Comparison of ENCODE assay signal across 9 mouse cellular contexts in genomic region chr15:6579194-6579768, GRCm38 (mm10). TPM values are rescaled to one million over a fixed set of nuclear protein-coding genes. Genes with fewer than 3 reads are reported as not detected.
DNase-seq lines count a peak whose midpoint lies in the region; ATAC-seq and TF ChIP-seq lines count a peak whose summit lies in the region.
"Had no signal": no experiment of that assay in that cellular context is flagged by ENCODE, and none has a peak within 500 bp of the region (broad histone marks: within the 10 kb centered on the region; RNA-seq: fewer than 3 reads in every experiment).

No protein-coding gene starts in this region.

- H3K4me1 ChIP-seq in kidney, embryonic 16.5 days (ENCODE audit: insufficient read depth, low read length): no peaks in the 10 kb centered on the region
- H3K4me1 ChIP-seq in MEL (ENCODE audit: control insufficient read depth in 1 of 2, insufficient read depth in 2 of 2, low read length in 2 of 2): peaks cover 4 to 17% of the 10 kb centered on the region in 2 experiments
- H3K4me1 ChIP-seq: midbrain, embryonic 10.5 days had no signal

- no peak for DNase-seq in kidney, postnatal 10 days
- peak; percentile 71 for DNase-seq in MEL (ENCODE audit: low read depth, low spot score)
- DNase-seq in layer of hippocampus, postnatal 36 days: no peak
- no peak for DNase-seq in ovary, postnatal 10 days (ENCODE audit: low spot score)

- peak in 1 of 2 experiments; percentile 43; a peak in 1 of 4 replicates for TF ChIP-seq POLR2A in MEL (IDR thresholded peaks at IDR 0.05; ENCODE audit: control insufficient read depth in 1 of 2, insufficient read depth in 1 of 2, low read depth in 1 of 2, low read length in 2 of 2, poor library complexity in 1 of 2)

- peak in 1 of 2 experiments; percentile 11; a peak in 2 of 4 replicates for TF ChIP-seq EP300 in MEL (IDR thresholded peaks at IDR 0.05; ENCODE audit: low read depth in 1 of 2, low read length in 2 of 2)

- H3K36me3 ChIP-seq in kidney, embryonic 16.5 days (ENCODE audit: insufficient read depth, low read length): no peaks in the 10 kb centered on the region
- peaks cover 0 to 21% of the 10 kb centered on the region in 2 experiments; a peak in 2 of 4 replicates for H3K36me3 ChIP-seq in MEL (ENCODE audit: control insufficient read depth in 1 of 2, insufficient read depth in 2 of 2, low read length in 2 of 2)
- H3K36me3 ChIP-seq: midbrain, embryonic 10.5 days had no signal

- peaks cover 1% of the 10 kb centered on the region; the same call in 1 of the 2 replicates for H3K79me2 ChIP-seq in MEL (ENCODE audit: control insufficient read depth, insufficient read depth, low read length, poor library complexity)

- no peak for ATAC-seq in kidney, embryonic 16.5 days (ENCODE audit: low FRiP score, low TSS enrichment)
- peak; percentile 24 to 42; a peak in 1 of 4 replicates for ATAC-seq in hematopoietic stem cell, adult 5-6 weeks (replicated peaks in 1 of 2; ENCODE audit: insufficient read depth in 1 of 2, low FRiP score in 2 of 2, low TSS enrichment in 1 of 2, low read depth in 1 of 2, poor library complexity in 2 of 2, severe bottlenecking in 2 of 2)
- ATAC-seq in megakaryocyte, adult 5-6 weeks (ENCODE audit: poor library complexity, severe bottlenecking): peak; percentile 47
- ATAC-seq in cerebellum, adult (ENCODE audit: insufficient number of reproducible peaks, low FRiP score, low TSS enrichment): no peak

- H3K9ac ChIP-seq in kidney, embryonic 16.5 days (replicated peaks; ENCODE audit: low read length): no peak overlapping the region
- peak overlapping the region; percentile 75 for H3K9ac ChIP-seq in MEL (ENCODE audit: control insufficient read depth, low read depth, low read length, poor library complexity, severe bottlenecking)

- no peak for TF ChIP-seq RAD21 in MEL (IDR thresholded peaks at IDR 0.05; ENCODE audit: low read depth, low read length)

- no peaks in the 10 kb centered on the region for H3K27me3 ChIP-seq in kidney, embryonic 16.5 days (ENCODE audit: insufficient read depth, low read length)
- no peaks in the 10 kb centered on the region for H3K27me3 ChIP-seq in MEL (ENCODE audit: control insufficient read depth in 1 of 2, insufficient read depth in 2 of 2, low read length in 2 of 2)

- H3K4me2 ChIP-seq in kidney, embryonic 16.5 days (replicated peaks; ENCODE audit: low read depth, low read length): no peak overlapping the region

- peak overlapping the region; percentile 1; the same call in 1 of the 2 replicates for H3K4me3 ChIP-seq in kidney, embryonic 16.5 days (ENCODE audit: low read length)
- H3K4me3 ChIP-seq in MEL (ENCODE audit: control insufficient read depth in 1 of 2, insufficient read depth in 1 of 2, low read depth in 2 of 2, low read length in 2 of 2): peak overlapping the region; percentile 71 to 72
- H3K4me3 ChIP-seq: midbrain, embryonic 10.5 days had no signal

- H3K9me3 ChIP-seq in kidney, embryonic 16.5 days (ENCODE audit: low read length): no peaks in the 10 kb centered on the region
- no peaks in the 10 kb centered on the region for H3K9me3 ChIP-seq in MEL (replicated peaks; ENCODE audit: insufficient read depth, low read length)
- H3K9me3 ChIP-seq: midbrain, embryonic 10.5 days had no signal

- no peak overlapping the region for H3K27ac ChIP-seq in kidney, embryonic 16.5 days (ENCODE audit: low read length)
- H3K27ac ChIP-seq in MEL (ENCODE audit: control insufficient read depth, low read depth, low read length): peak overlapping the region; percentile 89
- H3K27ac ChIP-seq: midbrain, embryonic 10.5 days had no signal

- TF ChIP-seq CTCF in MEL (IDR thresholded peaks at IDR 0.05 in 2 of 3, conservative IDR thresholded peaks at IDR 0.05 in 1 of 3; ENCODE audit: control insufficient read depth in 1 of 3, insufficient read depth in 1 of 3, low read depth in 2 of 3, low read length in 3 of 3, poor library complexity in 1 of 3, severe bottlenecking in 1 of 3): no peak

- WGBS in kidney, embryonic 16.5 days: 68% methylated on average over 15 of the region's 15 CpGs

TF ChIP-seq in MEL, 35 proteins besides CTCF, POLR2A, EP300 and RAD21:
- TF ChIP-seq POLR2AphosphoS2 (IDR thresholded peaks at IDR 0.05; ENCODE audit: low read length) (no peak), MAX (IDR thresholded peaks at IDR 0.05; ENCODE audit: low read length) (peak; percentile 57), USF1 (IDR thresholded peaks at IDR 0.05; ENCODE audit: low read depth, low read length) (no peak), MXI1 (IDR thresholded peaks at IDR 0.05; ENCODE audit: low read depth, low read length) (peak; percentile 45), TCF12 (IDR thresholded peaks at IDR 0.05; ENCODE audit: low read depth, low read length) (peak; percentile 25; the same call in 1 of the 2 replicates), SIN3A (IDR thresholded peaks at IDR 0.05; ENCODE audit: low read length) (peak; percentile 82), ZKSCAN1 (IDR thresholded peaks at IDR 0.05; ENCODE audit: low read depth, low read length) (no peak), ZMIZ1 (IDR thresholded peaks at IDR 0.05; ENCODE audit: low read depth, low read length) (peak; percentile 41; the same call in 1 of the 2 replicates), ZC3H11A (IDR thresholded peaks at IDR 0.05; ENCODE audit: low read depth, low read length) (no peak), KAT2A (conservative IDR thresholded peaks at IDR 0.05; ENCODE audit: low read depth, low read length) (no peak), ZNF384 (IDR thresholded peaks at IDR 0.05; ENCODE audit: low read depth, low read length) (peak; percentile 65), CHD1 (IDR thresholded peaks at IDR 0.05; ENCODE audit: low read depth, low read length) (peak; percentile 77; the same call in 1 of the 2 replicates), ETS1 (IDR thresholded peaks at IDR 0.05; ENCODE audit: low read depth, low read length) (peak; percentile 35), MEF2A (IDR thresholded peaks at IDR 0.05; ENCODE audit: extremely low read depth, insufficient replicate concordance, low read depth, low read length, poor library complexity, severe bottlenecking) (no peak), NELFE (IDR thresholded peaks at IDR 0.05; ENCODE audit: low read depth, low read length) (peak; percentile 41), TBP (IDR thresholded peaks at IDR 0.05; ENCODE audit: low read depth, low read length) (0 out of 2 replicates have a peak, but pooled peaks have one; percentile 11), GATA1 (IDR thresholded peaks at IDR 0.05; ENCODE audit: low read depth, low read length) (peak; percentile 42; the same call in 1 of the 2 replicates)

RNA-seq across cellular contexts. Expression of gene Fyb, which starts 56.6 kb away (rescaled TPM):
- 3.1 and 4.1 TPM in 2 replicates for polyA plus RNA-seq in kidney, embryonic 16.5 days (2015; fragmentation: Nextera tagmentation; extraction: Ambion mirVana)
- total RNA-seq in MEL (2012; rRNA removed): 196 and 208 TPM in 2 replicates
- polyA plus RNA-seq in MEL (2012; ENCODE audit: insufficient read depth in 1 of 2, insufficient read length in 2 of 2, low read depth in 1 of 2, low replicate concordance in 2 of 2, missing spikeins in 1 of 2): 100 to 1,000 TPM in 1 of 2 experiments, not detected in 1; 175 TPM
- 80.6 and 94.5 TPM in 2 replicates for total RNA-seq in hematopoietic stem cell, adult 5-6 weeks (2017)
- total RNA-seq in megakaryocyte, adult 5-6 weeks (2015): 319 and 334 TPM in 2 replicates
- 128 and 161 TPM in 2 replicates for total RNA-seq in megakaryocyte, adult 5-6 weeks (2017)
- total RNA-seq in layer of hippocampus, postnatal 36 days (2021): 1 to 10 TPM; 5.9 to 8.3 TPM

Comparison
In these comparisons a context has a peak if more than half of its experiments do, and no peak if none do; other contexts are left out.
1. ATAC-seq: peak in hematopoietic stem cell, adult 5-6 weeks (2 of 2) and megakaryocyte, adult 5-6 weeks (single experiment); none in kidney, embryonic 16.5 days (single experiment) and cerebellum, adult (single experiment).